Mouse (Mus musculus) heart, embryonic 11.5 days (tissue): ENCODE data around the gene Cwf19l2. TPM values are rescaled to one million over a fixed set of nuclear protein-coding genes. Genes with fewer than 3 reads are reported as not detected.
"Not testable (repeated sequence)": the region's sequence is repeated elsewhere in the genome, so short reads cannot be mapped to it uniquely, and the experiment has no call there.

Experiments used
- ATAC-seq: fragments of 200-750 bp; cut with Nextera tagmentation; replicated peaks from 2 replicates; pipeline ENCODE4 v1.8.0; 2017; ENCODE audit warnings: moderate library complexity; ENCODE audit not compliant: insufficient number of reproducible peaks, low FRiP score, low TSS enrichment
- H3K27ac ChIP-seq: fragments of 300-500 bp; sonication (generic); 2 replicates; pipeline ENCODE4 v1.5.1; 2014; ENCODE audit warnings: mild to moderate bottlenecking, low read depth, low read length
- H3K27me3 ChIP-seq: fragments of 300-500 bp; sonication (generic); 2 replicates; pipeline ENCODE4 v1.6.1; 2014; ENCODE audit warnings: mild to moderate bottlenecking, low read length, mixed read lengths; ENCODE audit not compliant: control insufficient read depth, insufficient read depth
- H3K36me3 ChIP-seq: fragments of 300-500 bp; sonication (generic); 2 replicates; pipeline ENCODE4 v1.6.1; 2014; ENCODE audit warnings: mild to moderate bottlenecking, low read length, moderate library complexity, mixed read lengths; ENCODE audit not compliant: control insufficient read depth, insufficient read depth
- H3K4me1 ChIP-seq: fragments of 300-500 bp; sonication (generic); 2 replicates; pipeline ENCODE4 v1.6.1; 2014; ENCODE audit warnings: low read length; ENCODE audit not compliant: control insufficient read depth, insufficient read depth
- H3K4me2 ChIP-seq: fragments of 300-500 bp; sonication (generic); 2 replicates; pipeline ENCODE4 v1.6.1; 2014; ENCODE audit warnings: mild to moderate bottlenecking, moderate library complexity
- H3K4me3 ChIP-seq: fragments of 300-500 bp; sonication (generic); 2 replicates; pipeline ENCODE4 v1.5.1; 2014; ENCODE audit warnings: low read depth, low read length
- H3K9ac ChIP-seq: fragments of 300-500 bp; sonication (generic); 2 replicates; pipeline ENCODE4 v1.6.1; 2014; ENCODE audit warnings: mild to moderate bottlenecking, low read depth, low read length, moderate library complexity
- H3K9me3 ChIP-seq: fragments of 300-500 bp; sonication (generic); replicated peaks from 2 replicates; pipeline ENCODE4 v1.6.1; 2016; ENCODE audit warnings: low read length; ENCODE audit not compliant: control insufficient read depth
- WGBS: fragments of 180-500 bp; shearing (Covaris S2); extraction: QIAGEN DNeasy Blood & Tissue Kit; methylation state at CpG from one replicate; pipeline ENCODE4 v1.1.7; 2014; ENCODE audit not compliant: insufficient replicate concordance; 5-methylcytosine and 5-hydroxymethylcytosine counted together
- polyA plus RNA-seq: library from polyadenylated mRNA; unstranded; fragments of >200 nt; fragmentation: Nextera tagmentation; extraction: Ambion mirVana; gene quantifications from 2 replicates; pipeline ENCODE4 v1.2.1, GENCODE M21; 2014

Cwf19l2 gene
- polyA plus RNA-seq = 10.6 and 14.2 TPM in 2 replicates

GRCm38 (mm10) chr9:3403251-3404208, at the start of gene Cwf19l2:
Gene Cwf19l2, plus strand, starts transcription at chr9:3403592.
- no peaks in the 10 kb centered on the region for H3K9me3 ChIP-seq
- H3K9ac ChIP-seq = peak within 1 kb of the TSS; percentile 77
- H3K4me1 ChIP-seq = no peaks in the 10 kb centered on the region
- peak within 1 kb of the TSS; percentile 66 for H3K4me2 ChIP-seq
- H3K27me3 ChIP-seq = no peaks in the 10 kb centered on the region
- no peaks in the 10 kb centered on the region for H3K36me3 ChIP-seq
- peak; percentile 90 for ATAC-seq
- peak within 1 kb of the TSS; percentile 60 for H3K4me3 ChIP-seq
- WGBS = under 1% methylated on average over 28 of the region's 28 CpGs
- H3K27ac ChIP-seq = peak within 1 kb of the TSS; percentile 47; the same call in 1 of the 2 replicates

- not testable (repeated sequence) for H3K4me3 ChIP-seq, H3K36me3 ChIP-seq, H3K27me3 ChIP-seq, H3K4me2 ChIP-seq, ATAC-seq, H3K9ac ChIP-seq, H3K9me3 ChIP-seq, H3K4me1 ChIP-seq, H3K27ac ChIP-seq
- 66% methylated on average over 1 of the region's 1 CpGs for WGBS
Observed at GRCm38 (mm10) chr9:3376323-3376722, 27.1 kb upstream of the Cwf19l2 start.

GRCm38 (mm10) chr9:3404372-3404771, 980 bp downstream of the Cwf19l2 start:
- no peak for ATAC-seq
- peak overlapping the region; percentile 77 for H3K9ac ChIP-seq
- H3K27ac ChIP-seq = peak overlapping the region; percentile 47; the same call in 1 of the 2 replicates
- H3K9me3 ChIP-seq = no peaks in the 10 kb centered on the region
- no peaks in the 10 kb centered on the region for H3K27me3 ChIP-seq
- peak overlapping the region; percentile 60 for H3K4me3 ChIP-seq
- H3K4me2 ChIP-seq = peak overlapping the region; percentile 66
- under 1% methylated on average over 13 of the region's 13 CpGs for WGBS
- H3K4me1 ChIP-seq = no peaks in the 10 kb centered on the region
- no peaks in the 10 kb centered on the region for H3K36me3 ChIP-seq

GRCm38 (mm10) chr9:3439555-3440300, 36.3 kb downstream of the Cwf19l2 start:
- not testable (repeated sequence) for H3K9me3 ChIP-seq, H3K27me3 ChIP-seq, H3K4me1 ChIP-seq, H3K27ac ChIP-seq, H3K9ac ChIP-seq, H3K36me3 ChIP-seq, ATAC-seq, H3K4me2 ChIP-seq, H3K4me3 ChIP-seq
- 87% methylated on average over 6 of the region's 6 CpGs for WGBS

GRCm38 (mm10) chr9:3471897-3472296, 68.5 kb downstream of the Cwf19l2 start:
- Histone ChIP-seq H3K4me3 (no peak overlapping the region), H3K9me3 (no peaks in the 10 kb centered on the region), H3K4me1 (no peaks in the 10 kb centered on the region), H3K36me3 (peaks cover 7% of the 10 kb centered on the region), H3K27me3 (no peaks in the 10 kb centered on the region), H3K27ac (no peak overlapping the region), H3K4me2 (no peak overlapping the region), H3K9ac (no peak overlapping the region)
- ATAC-seq = no peak

- Histone ChIP-seq H3K27ac (no peak overlapping the region), H3K36me3 (no peaks in the 10 kb centered on the region), H3K4me3 (no peak overlapping the region), H3K4me2 (no peak overlapping the region), H3K4me1 (no peaks in the 10 kb centered on the region), H3K27me3 (no peaks in the 10 kb centered on the region), H3K9me3 (no peaks in the 10 kb centered on the region), H3K9ac (no peak overlapping the region)
- ATAC-seq = no peak
- 88% methylated on average over 1 of the region's 1 CpGs for whole genome bisulfite sequencing
Observed at GRCm38 (mm10) chr9:3518645-3519044, 115.3 kb downstream of the Cwf19l2 start.

GRCm38 (mm10) chr9:3519178-3519577, 115.8 kb downstream of the Cwf19l2 start:
- no peak overlapping the region for H3K4me2 ChIP-seq
- no peaks in the 10 kb centered on the region for H3K27me3 ChIP-seq
- WGBS = 83% methylated on average over 1 of the region's 1 CpGs
- H3K36me3 ChIP-seq = no peaks in the 10 kb centered on the region
- H3K9ac ChIP-seq = no peak overlapping the region
- H3K27ac ChIP-seq = no peak overlapping the region
- no peak overlapping the region for H3K4me3 ChIP-seq
- no peaks in the 10 kb centered on the region for H3K4me1 ChIP-seq
- ATAC-seq = no peak
- H3K9me3 ChIP-seq = no peaks in the 10 kb centered on the region

GRCm38 (mm10) chr9:3521031-3521430, 117.6 kb downstream of the Cwf19l2 start:
- H3K4me3 ChIP-seq = no peak overlapping the region
- 73% methylated on average over 2 of the region's 2 CpGs for WGBS
- H3K9me3 ChIP-seq = no peaks in the 10 kb centered on the region
- H3K4me2 ChIP-seq = no peak overlapping the region
- no peak overlapping the region for H3K9ac ChIP-seq
- H3K36me3 ChIP-seq = no peaks in the 10 kb centered on the region
- no peak for ATAC-seq
- H3K27ac ChIP-seq = no peak overlapping the region
- no peaks in the 10 kb centered on the region for H3K27me3 ChIP-seq
- no peaks in the 10 kb centered on the region for H3K4me1 ChIP-seq
